Comparison of ENCODE assay signal across 8 mouse cellular contexts in the genomic region with DNA sequence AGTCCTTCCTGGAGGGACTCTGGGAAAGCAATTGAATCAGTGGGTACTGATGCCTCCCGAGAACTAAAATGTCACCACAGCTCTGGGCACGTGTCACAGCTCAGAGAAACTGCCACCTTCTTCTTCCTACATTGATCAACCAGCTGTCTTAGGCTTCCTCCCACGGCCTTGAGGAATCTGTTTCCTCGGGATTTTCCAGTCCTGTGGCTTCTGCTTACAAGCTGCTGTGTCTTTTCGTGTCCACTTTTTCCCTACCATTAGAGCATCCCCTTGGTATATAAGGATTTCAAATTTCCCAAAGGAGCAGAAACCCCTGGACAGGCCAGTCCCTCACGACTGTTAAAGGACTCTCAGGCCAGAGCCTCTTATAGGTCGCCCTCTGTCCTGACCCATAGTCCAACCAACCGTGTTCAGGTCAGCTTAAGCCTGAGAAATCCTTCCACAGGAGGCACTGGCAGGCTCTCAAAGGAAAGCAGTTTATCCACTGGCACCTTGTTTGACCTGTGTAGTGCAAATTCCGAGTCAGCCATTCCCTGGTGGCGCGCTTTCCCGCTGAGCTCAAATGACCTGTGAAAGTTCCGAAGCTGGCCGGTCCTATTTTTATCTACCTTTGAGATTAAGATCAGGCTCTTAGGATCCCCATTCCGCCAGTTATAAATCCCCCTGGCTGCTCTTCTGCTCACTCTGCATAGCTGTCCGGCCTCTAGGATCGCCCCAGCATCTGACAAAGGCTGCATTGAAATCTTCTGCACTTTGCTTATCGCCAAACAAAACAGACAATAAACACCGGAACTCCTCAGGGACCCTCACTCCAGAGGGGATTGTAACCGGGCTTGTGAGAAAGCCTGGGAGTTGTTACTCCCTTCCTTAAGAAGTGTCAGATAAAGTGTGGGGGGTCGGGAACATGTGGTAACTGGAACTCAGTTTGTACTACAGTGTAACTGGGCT. TPM values are rescaled to one million over a fixed set of nuclear protein-coding genes. Genes with fewer than 3 reads are reported as not detected.
DNase-seq lines count a peak whose midpoint lies in the region; ATAC-seq and TF ChIP-seq lines count a peak whose summit lies in the region.

No protein-coding gene starts in this region.

- H3K9ac ChIP-seq in liver, adult 2 months (ENCODE audit: low read depth, low read length) = peak overlapping the region; percentile 48
- no peak overlapping the region for H3K9ac ChIP-seq in liver, embryonic 12.5 days
- no peak overlapping the region for H3K9ac ChIP-seq in hindbrain, embryonic 13.5 days
- no peak overlapping the region for H3K9ac ChIP-seq in limb, embryonic 15.5 days

- H3K9me3 ChIP-seq in liver, embryonic 12.5 days (replicated peaks) = no peaks in the 10 kb centered on the region
- H3K9me3 ChIP-seq in hindbrain, embryonic 13.5 days = no peaks in the 10 kb centered on the region
- H3K9me3 ChIP-seq in limb, embryonic 15.5 days = no peaks in the 10 kb centered on the region

- H3K36me3 ChIP-seq in liver, adult 2 months (ENCODE audit: control insufficient read depth, insufficient read depth, low read length) = no peaks in the 10 kb centered on the region
- H3K36me3 ChIP-seq in liver, embryonic 12.5 days = no peaks in the 10 kb centered on the region
- H3K36me3 ChIP-seq in hindbrain, embryonic 13.5 days = no peaks in the 10 kb centered on the region
- H3K36me3 ChIP-seq in limb, embryonic 15.5 days = no peaks in the 10 kb centered on the region

- TF ChIP-seq POLR2A in liver, adult 2 months (IDR thresholded peaks at IDR 0.05; ENCODE audit: extremely low read depth, insufficient read depth, low read length) = no peak

- DNase-seq in adrenal gland, adult 2 months = peak; percentile 47
- DNase-seq in adrenal gland, postnatal 4 days (ENCODE audit: low spot score in 2 of 2) = no peak
- peak; percentile 98 for DNase-seq in liver, adult 2 months (ENCODE audit: extremely low read depth, low read depth, low spot score)
- no peak for DNase-seq in urinary bladder, adult 2 months (ENCODE audit: low spot score)
- no peak for DNase-seq in thymus, postnatal 36 days

- peaks cover 27% of the 10 kb centered on the region for H3K4me1 ChIP-seq in liver, adult 2 months (ENCODE audit: control insufficient read depth, insufficient read depth, low read length)
- peaks cover 36% of the 10 kb centered on the region for H3K4me1 ChIP-seq in liver, embryonic 12.5 days
- H3K4me1 ChIP-seq in hindbrain, embryonic 13.5 days (replicated peaks) = peaks cover 53% of the 10 kb centered on the region
- H3K4me1 ChIP-seq in limb, embryonic 15.5 days = peaks cover 57% of the 10 kb centered on the region

- no peaks in the 10 kb centered on the region for H3K27me3 ChIP-seq in liver, adult 2 months (ENCODE audit: control insufficient read depth, insufficient read depth, low read length)
- H3K27me3 ChIP-seq in liver, embryonic 12.5 days (replicated peaks) = peaks cover 21% of the 10 kb centered on the region
- peaks cover 6% of the 10 kb centered on the region; the same call in 1 of the 2 replicates for H3K27me3 ChIP-seq in hindbrain, embryonic 13.5 days
- H3K27me3 ChIP-seq in limb, embryonic 15.5 days = no peaks in the 10 kb centered on the region

- H3K27ac ChIP-seq in liver, adult 2 months (replicated peaks; ENCODE audit: insufficient read depth, low read depth, low read length) = peak overlapping the region; percentile 96
- H3K27ac ChIP-seq in liver, embryonic 12.5 days = no peak overlapping the region
- H3K27ac ChIP-seq in hindbrain, embryonic 13.5 days = peak overlapping the region; percentile 23; the same call in 1 of the 2 replicates
- peak overlapping the region; percentile 43; the same call in 1 of the 2 replicates for H3K27ac ChIP-seq in limb, embryonic 15.5 days

- 27% methylated on average over 21 of the region's 21 CpGs for WGBS in liver, adult 2 months
- whole genome bisulfite sequencing in liver, embryonic 12.5 days (ENCODE audit: insufficient replicate concordance) = 43% methylated on average over 21 of the region's 21 CpGs
- WGBS in hindbrain, embryonic 13.5 days = 6% methylated on average over 21 of the region's 21 CpGs
- WGBS in limb, embryonic 15.5 days = 28% methylated on average over 21 of the region's 21 CpGs

- 0 out of 2 replicates have a peak, but pooled peaks have one; percentile 7 for TF ChIP-seq CTCF in liver, adult 2 months (IDR thresholded peaks at IDR 0.05; ENCODE audit: low read depth, low read length)

- ATAC-seq in liver, embryonic 12.5 days = no peak
- no peak for ATAC-seq in hindbrain, embryonic 13.5 days (ENCODE audit: low FRiP score)
- ATAC-seq in limb, embryonic 15.5 days (ENCODE audit: insufficient number of reproducible peaks, low FRiP score, low TSS enrichment, low read depth) = no peak

- no peak overlapping the region for H3K4me2 ChIP-seq in liver, embryonic 12.5 days
- H3K4me2 ChIP-seq in hindbrain, embryonic 13.5 days = no peak overlapping the region
- no peak overlapping the region for H3K4me2 ChIP-seq in limb, embryonic 15.5 days

- H3K79me2 ChIP-seq in liver, adult 2 months (ENCODE audit: control insufficient read depth, insufficient read depth, low read length) = no peaks in the 10 kb centered on the region

- no peak overlapping the region for H3K4me3 ChIP-seq in liver, adult 2 months (ENCODE audit: insufficient read depth, low read depth, low read length)
- no peak overlapping the region for H3K4me3 ChIP-seq in liver, embryonic 12.5 days
- H3K4me3 ChIP-seq in hindbrain, embryonic 13.5 days = no peak overlapping the region
- H3K4me3 ChIP-seq in limb, embryonic 15.5 days = no peak overlapping the region

RNA-seq across cellular contexts. Expression of gene Eno1, which starts 5.8 kb away (rescaled TPM):
- total RNA-seq in adrenal gland, adult 2 months (2021) = 100 to 1,000 TPM; 381 to 501 TPM
- polyA plus RNA-seq in adrenal gland, adult 2 months (2012; rRNA removed) = 425 and 428 TPM in 2 replicates
- total RNA-seq in adrenal gland, postnatal 4 days (2021) = 100 to 1,000 TPM; 259 to 261 TPM
- 386 and 392 TPM in 2 replicates for total RNA-seq in liver, adult 2 months (2014; rRNA removed)
- 283 and 350 TPM in 2 replicates for polyA plus RNA-seq in liver, adult 2 months (2012; rRNA removed)
- polyA plus RNA-seq in liver, embryonic 12.5 days (2016; fragmentation: Nextera tagmentation; extraction: Ambion mirVana) = 1,241 and 1,342 TPM in 2 replicates
- polyA plus RNA-seq in hindbrain, embryonic 13.5 days (2015; fragmentation: Nextera tagmentation; extraction: Ambion mirVana) = 1,025 and 1,119 TPM in 2 replicates
- 1,599 and 1,772 TPM in 2 replicates for polyA plus RNA-seq in limb, embryonic 15.5 days (2015; fragmentation: Nextera tagmentation; extraction: Ambion mirVana)
- 340 and 364 TPM in 2 replicates for polyA plus RNA-seq in urinary bladder, adult 2 months (2012; rRNA removed)

RNA-seq across cellular contexts. Expression of gene Car6, which starts 29.6 kb away (rescaled TPM):
- 1 to 10 TPM in 1 of 2 experiments, under 1 TPM in 1; 0.31 to 2.5 TPM for total RNA-seq in adrenal gland, adult 2 months (2021)
- polyA plus RNA-seq in adrenal gland, adult 2 months (2012; rRNA removed) = not detected in 2 replicates
- not detected for total RNA-seq in adrenal gland, postnatal 4 days (2021)
- not detected in 2 replicates for total RNA-seq in liver, adult 2 months (2014; rRNA removed)
- polyA plus RNA-seq in liver, adult 2 months (2012; rRNA removed) = not detected in 2 replicates
- not detected in 2 replicates for polyA plus RNA-seq in liver, embryonic 12.5 days (2016; fragmentation: Nextera tagmentation; extraction: Ambion mirVana)
- polyA plus RNA-seq in hindbrain, embryonic 13.5 days (2015; fragmentation: Nextera tagmentation; extraction: Ambion mirVana) = not detected in 2 replicates
- 0.20 and 0.50 TPM in 2 replicates for polyA plus RNA-seq in limb, embryonic 15.5 days (2015; fragmentation: Nextera tagmentation; extraction: Ambion mirVana)
- polyA plus RNA-seq in urinary bladder, adult 2 months (2012; rRNA removed) = not detected in 2 replicates

RNA-seq across cellular contexts. Expression of gene Rere, which starts 50.7 kb away (rescaled TPM):
- total RNA-seq in adrenal gland, adult 2 months (2021) = 100 to 1,000 TPM; 104 to 105 TPM
- 81.0 and 112 TPM in 2 replicates for polyA plus RNA-seq in adrenal gland, adult 2 months (2012; rRNA removed)
- 100 to 1,000 TPM; 150 to 160 TPM for total RNA-seq in adrenal gland, postnatal 4 days (2021)
- total RNA-seq in liver, adult 2 months (2014; rRNA removed) = 10.0 and 10.7 TPM in 2 replicates
- 5.8 and 8.8 TPM in 2 replicates for polyA plus RNA-seq in liver, adult 2 months (2012; rRNA removed)
- 11.6 and 12.8 TPM in 2 replicates for polyA plus RNA-seq in liver, embryonic 12.5 days (2016; fragmentation: Nextera tagmentation; extraction: Ambion mirVana)
- 36.2 and 39.0 TPM in 2 replicates for polyA plus RNA-seq in hindbrain, embryonic 13.5 days (2015; fragmentation: Nextera tagmentation; extraction: Ambion mirVana)
- 18.4 and 19.7 TPM in 2 replicates for polyA plus RNA-seq in limb, embryonic 15.5 days (2015; fragmentation: Nextera tagmentation; extraction: Ambion mirVana)
- polyA plus RNA-seq in urinary bladder, adult 2 months (2012; rRNA removed) = 30.0 and 66.3 TPM in 2 replicates

Comparison
In these comparisons a context has a peak if more than half of its experiments do, and no peak if none do; other contexts are left out.
1. DNase-seq: peak in adrenal gland, adult 2 months (single experiment) and liver, adult 2 months (single experiment); none in adrenal gland, postnatal 4 days (0 of 2), urinary bladder, adult 2 months (single experiment) and thymus, postnatal 36 days (0 of 2).